Mouse (Mus musculus): ENCODE data around the gene Gpat2. TPM values are rescaled to one million over a fixed set of nuclear protein-coding genes. Genes with fewer than 3 reads are reported as not detected.

Gene Gpat2
- polyA plus RNA-seq, 1 experiment from 2014 or later, result 0.12 TPM

- Histone ChIP-seq H3K27me3 (replicated peaks; ENCODE audit: low read depth, poor library complexity, severe bottlenecking) (no peaks in the 10 kb centered on the region), H3K27ac (replicated peaks) (no peak overlapping the region), H3K4me3 (no peak overlapping the region), H3K9me3 (no peaks in the 10 kb centered on the region), H3K36me3 (replicated peaks) (no peaks in the 10 kb centered on the region), H3K4me1 (peaks cover 18% of the 10 kb centered on the region)
- DNase-seq (ENCODE audit: low spot score), result no peak
- WGBS, result 86% methylated on average over 7 of the region's 7 CpGs
Measured at GRCm38 (mm10) chr2:127398738-127399137, 26.3 kb upstream of the Gpat2 start.

- no peak for DNase-seq (ENCODE audit: low spot score)
- Histone ChIP-seq H3K9me3 (no peaks in the 10 kb centered on the region), H3K36me3 (replicated peaks) (no peaks in the 10 kb centered on the region), H3K4me3 (no peak overlapping the region), H3K27me3 (replicated peaks; ENCODE audit: low read depth, poor library complexity, severe bottlenecking) (no peaks in the 10 kb centered on the region), H3K4me1 (no peaks in the 10 kb centered on the region; the same call in 1 of the 2 replicates), H3K27ac (replicated peaks) (no peak overlapping the region)
- WGBS, result 87% methylated on average over 6 of the region's 6 CpGs
Measured at GRCm38 (mm10) chr2:127411126-127411525, 13.9 kb upstream of the Gpat2 start.

DNA sequence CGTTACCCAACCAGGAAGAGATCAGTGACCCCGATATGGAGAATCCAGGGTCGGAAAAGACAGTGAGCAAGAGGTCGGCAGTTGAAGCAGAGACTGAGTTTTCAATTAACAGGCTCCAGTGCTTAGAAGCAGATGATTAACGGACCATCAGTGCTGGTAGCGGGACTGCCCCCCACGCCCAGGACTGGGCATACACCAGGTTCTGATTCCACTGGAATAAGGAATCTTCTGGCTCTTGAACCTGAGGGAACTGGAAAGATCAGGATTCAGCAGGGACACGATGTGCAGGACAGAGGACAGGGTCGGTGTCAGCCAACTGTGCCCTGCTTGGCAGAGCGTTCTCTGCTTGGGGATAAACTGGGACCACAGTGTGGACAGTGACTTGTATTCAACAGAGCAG lies 9.2 kb upstream of the Gpat2 start:
- 77% methylated on average over 10 of the region's 10 CpGs for WGBS

DNA sequence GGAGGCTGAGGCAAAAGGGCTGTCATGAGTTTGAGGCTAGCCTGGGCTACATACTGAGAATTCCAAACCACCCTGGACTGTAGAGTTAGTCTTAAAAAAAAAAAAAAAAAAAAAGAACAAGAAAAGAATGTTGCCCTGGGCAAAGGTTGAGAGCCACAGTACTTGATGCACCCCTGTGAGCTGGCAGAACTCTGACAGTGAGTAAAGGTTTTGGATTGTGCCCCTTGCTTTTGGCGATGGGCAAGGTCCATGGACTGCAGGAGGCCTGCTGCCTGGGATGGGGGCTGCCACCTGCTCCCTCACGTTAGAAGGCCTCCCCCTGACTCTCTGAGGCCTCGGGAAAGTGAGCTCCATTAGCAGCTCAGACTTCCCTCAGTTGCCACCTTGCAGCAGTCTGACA lies 8.3 kb upstream of the Gpat2 start:
- Histone ChIP-seq H3K27ac (replicated peaks) (no peak overlapping the region), H3K36me3 (replicated peaks) (no peaks in the 10 kb centered on the region), H3K4me1 (peaks cover 9% of the 10 kb centered on the region; the same call in 1 of the 2 replicates), H3K9me3 (no peaks in the 10 kb centered on the region), H3K27me3 (replicated peaks; ENCODE audit: low read depth, poor library complexity, severe bottlenecking) (no peaks in the 10 kb centered on the region), H3K4me3 (no peak overlapping the region)
- WGBS, result 53% methylated on average over 3 of the region's 3 CpGs
- DNase-seq (ENCODE audit: low spot score), result no peak

More for the DNA sequence above, 9.2 kb upstream of the Gpat2 start:
- H3K4me3 ChIP-seq, result no peak overlapping the region
- H3K4me1 ChIP-seq, result peaks cover 9% of the 10 kb centered on the region; the same call in 1 of the 2 replicates
- no peaks in the 10 kb centered on the region for H3K36me3 ChIP-seq (replicated peaks)
- no peak for DNase-seq (ENCODE audit: low spot score)
- no peak overlapping the region for H3K27ac ChIP-seq (replicated peaks)
- no peaks in the 10 kb centered on the region for H3K9me3 ChIP-seq
- H3K27me3 ChIP-seq (replicated peaks; ENCODE audit: low read depth, poor library complexity, severe bottlenecking), result no peaks in the 10 kb centered on the region

- H3K36me3 ChIP-seq (replicated peaks), result no peaks in the 10 kb centered on the region
- H3K27me3 ChIP-seq (replicated peaks; ENCODE audit: low read depth, poor library complexity, severe bottlenecking), result no peaks in the 10 kb centered on the region
- no peak overlapping the region for H3K4me3 ChIP-seq
- H3K4me1 ChIP-seq, result peaks cover 9% of the 10 kb centered on the region; the same call in 1 of the 2 replicates
- no peaks in the 10 kb centered on the region for H3K9me3 ChIP-seq
- no peak overlapping the region for H3K27ac ChIP-seq (replicated peaks)
- 75% methylated on average over 10 of the region's 10 CpGs for WGBS
- no peak for DNase-seq (ENCODE audit: low spot score)
Measured at GRCm38 (mm10) chr2:127418266-127418970, 6.6 kb upstream of the Gpat2 start.

DNA sequence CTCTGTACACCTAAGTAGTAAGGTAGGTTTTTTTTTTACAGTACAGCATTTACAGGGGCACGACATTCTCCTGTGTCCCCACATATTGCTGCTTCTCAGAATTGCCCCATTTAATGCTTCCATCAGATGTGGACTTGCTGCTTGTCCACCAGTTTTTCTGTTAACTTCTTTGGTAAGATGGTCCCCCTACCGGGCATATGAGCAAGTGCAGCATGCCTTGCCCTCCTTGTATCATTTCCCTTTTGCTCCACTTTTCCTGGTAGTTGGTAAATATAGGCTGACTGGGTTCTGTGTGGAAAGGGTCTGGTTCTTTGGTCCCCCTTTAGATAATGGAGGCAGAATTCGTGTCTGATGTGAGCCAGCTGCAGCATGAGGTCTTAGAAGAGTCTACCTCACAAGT lies 5.2 kb downstream of the Gpat2 start:
- Histone ChIP-seq H3K4me1 (no peaks in the 10 kb centered on the region), H3K27ac (replicated peaks) (no peak overlapping the region), H3K9me3 (no peaks in the 10 kb centered on the region), H3K36me3 (replicated peaks) (peaks cover 24% of the 10 kb centered on the region), H3K4me3 (no peak overlapping the region), H3K27me3 (replicated peaks; ENCODE audit: low read depth, poor library complexity, severe bottlenecking) (no peaks in the 10 kb centered on the region)
- WGBS, result 23% methylated on average over 3 of the region's 3 CpGs
- DNase-seq (ENCODE audit: low spot score), result peak; percentile 27

DNA sequence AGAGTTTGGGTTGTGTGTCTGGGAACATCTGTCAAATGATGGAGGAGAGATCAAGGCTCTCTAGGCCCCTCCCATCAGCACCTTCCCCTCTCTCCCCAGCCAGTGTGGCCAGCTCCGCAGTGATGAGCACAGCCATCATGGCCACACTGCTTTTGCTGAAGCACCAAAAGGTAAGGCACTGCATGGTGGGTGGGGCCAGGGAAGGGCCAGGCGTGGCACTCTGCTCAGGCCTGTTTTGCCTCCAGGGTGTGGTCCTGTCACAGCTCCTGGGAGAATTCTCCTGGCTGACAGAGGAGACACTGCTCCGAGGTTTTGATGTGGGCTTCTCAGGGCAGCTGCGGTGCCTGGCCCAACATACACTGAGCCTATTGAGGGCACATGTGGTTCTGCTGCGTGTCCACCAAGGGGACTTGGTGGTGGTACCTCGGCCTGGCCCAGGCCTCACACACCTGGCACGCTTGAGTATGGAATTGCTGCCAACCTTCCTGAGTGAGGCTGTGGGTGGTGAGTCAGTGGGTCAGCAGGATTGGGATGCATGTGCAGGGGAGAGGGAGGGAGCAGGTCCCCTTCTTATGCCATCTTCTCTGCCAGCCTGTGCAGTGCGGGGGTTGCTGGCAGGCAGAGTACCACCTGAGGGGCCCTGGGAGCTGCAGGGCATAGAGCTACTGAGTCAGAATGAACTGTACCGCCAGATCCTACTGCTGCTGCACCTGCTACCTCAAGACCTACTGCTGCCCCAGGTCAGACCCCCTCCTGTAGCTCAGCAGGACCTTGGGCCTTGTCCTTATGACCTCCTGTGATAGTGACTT lies 8.7 kb downstream of the Gpat2 start:
- Histone ChIP-seq H3K27me3 (replicated peaks; ENCODE audit: low read depth, poor library complexity, severe bottlenecking) (no peaks in the 10 kb centered on the region), H3K27ac (replicated peaks) (no peak overlapping the region), H3K9me3 (no peaks in the 10 kb centered on the region), H3K4me1 (no peaks in the 10 kb centered on the region), H3K36me3 (replicated peaks) (peaks cover 55% of the 10 kb centered on the region), H3K4me3 (no peak overlapping the region)
- DNase-seq (ENCODE audit: low spot score), result no peak
- WGBS, result 86% methylated on average over 9 of the region's 9 CpGs

- Histone ChIP-seq H3K27me3 (replicated peaks; ENCODE audit: low read depth, poor library complexity, severe bottlenecking) (no peaks in the 10 kb centered on the region), H3K4me1 (no peaks in the 10 kb centered on the region), H3K36me3 (replicated peaks) (peaks cover 67% of the 10 kb centered on the region), H3K9me3 (no peaks in the 10 kb centered on the region), H3K4me3 (no peak overlapping the region), H3K27ac (replicated peaks) (no peak overlapping the region)
- DNase-seq (ENCODE audit: low spot score), result peak; percentile 69
- WGBS, result 41% methylated on average over 2 of the region's 2 CpGs
Measured at GRCm38 (mm10) chr2:127435135-127435534, 10.1 kb downstream of the Gpat2 start.

DNA sequence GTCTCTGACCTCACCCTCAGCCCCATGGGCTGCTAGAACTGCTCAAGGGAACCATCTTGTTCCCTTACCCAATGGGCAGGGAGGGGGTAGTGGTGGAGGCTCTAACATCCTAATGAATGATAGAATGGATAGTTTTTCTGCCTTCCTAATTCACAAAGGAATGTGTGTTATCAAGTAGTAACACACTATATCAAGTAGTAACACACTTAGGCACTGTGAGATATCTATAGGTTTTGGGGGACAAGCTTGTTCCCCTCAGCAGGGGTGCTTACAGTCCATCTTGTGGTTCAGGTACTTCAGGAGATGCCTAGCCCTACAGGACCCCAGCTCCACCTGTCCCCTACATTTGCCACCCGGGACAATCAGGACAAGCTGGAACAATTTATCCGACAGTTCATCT lies 10.6 kb downstream of the Gpat2 start:
- no peak overlapping the region for H3K27ac ChIP-seq (replicated peaks)
- no peak overlapping the region for H3K4me3 ChIP-seq
- H3K36me3 ChIP-seq (replicated peaks), result peaks cover 71% of the 10 kb centered on the region
- H3K4me1 ChIP-seq, result no peaks in the 10 kb centered on the region
- no peaks in the 10 kb centered on the region for H3K9me3 ChIP-seq
- 90% methylated on average over 2 of the region's 2 CpGs for WGBS
- H3K27me3 ChIP-seq (replicated peaks; ENCODE audit: low read depth, poor library complexity, severe bottlenecking), result no peaks in the 10 kb centered on the region
- no peak for DNase-seq (ENCODE audit: low spot score)

DNA sequence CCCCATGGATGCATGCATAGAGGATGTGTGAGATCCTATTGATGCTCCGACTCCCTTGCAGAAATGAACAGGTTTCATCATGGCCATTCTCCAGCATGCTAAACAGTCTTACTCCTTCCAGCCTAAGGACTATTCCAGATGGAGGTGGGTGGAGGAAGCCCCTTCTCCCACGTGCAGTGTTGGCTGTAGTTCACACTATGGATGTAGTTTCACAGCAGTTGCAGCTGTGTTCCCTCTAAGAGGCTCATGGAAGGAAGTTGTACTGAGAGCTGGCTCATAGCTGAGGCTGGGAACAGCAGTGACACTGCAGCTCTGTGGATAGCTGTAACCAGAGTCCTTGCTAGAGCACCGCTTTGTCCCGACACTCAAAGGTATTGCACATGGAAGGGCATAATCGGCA lies 12.7 kb downstream of the Gpat2 start:
- 92% methylated on average over 5 of the region's 5 CpGs for WGBS
- Histone ChIP-seq H3K4me3 (no peak overlapping the region), H3K36me3 (replicated peaks) (peaks cover 68% of the 10 kb centered on the region), H3K4me1 (no peaks in the 10 kb centered on the region), H3K27me3 (replicated peaks; ENCODE audit: low read depth, poor library complexity, severe bottlenecking) (no peaks in the 10 kb centered on the region), H3K27ac (replicated peaks) (no peak overlapping the region), H3K9me3 (no peaks in the 10 kb centered on the region)
- no peak for DNase-seq (ENCODE audit: low spot score)

DNA sequence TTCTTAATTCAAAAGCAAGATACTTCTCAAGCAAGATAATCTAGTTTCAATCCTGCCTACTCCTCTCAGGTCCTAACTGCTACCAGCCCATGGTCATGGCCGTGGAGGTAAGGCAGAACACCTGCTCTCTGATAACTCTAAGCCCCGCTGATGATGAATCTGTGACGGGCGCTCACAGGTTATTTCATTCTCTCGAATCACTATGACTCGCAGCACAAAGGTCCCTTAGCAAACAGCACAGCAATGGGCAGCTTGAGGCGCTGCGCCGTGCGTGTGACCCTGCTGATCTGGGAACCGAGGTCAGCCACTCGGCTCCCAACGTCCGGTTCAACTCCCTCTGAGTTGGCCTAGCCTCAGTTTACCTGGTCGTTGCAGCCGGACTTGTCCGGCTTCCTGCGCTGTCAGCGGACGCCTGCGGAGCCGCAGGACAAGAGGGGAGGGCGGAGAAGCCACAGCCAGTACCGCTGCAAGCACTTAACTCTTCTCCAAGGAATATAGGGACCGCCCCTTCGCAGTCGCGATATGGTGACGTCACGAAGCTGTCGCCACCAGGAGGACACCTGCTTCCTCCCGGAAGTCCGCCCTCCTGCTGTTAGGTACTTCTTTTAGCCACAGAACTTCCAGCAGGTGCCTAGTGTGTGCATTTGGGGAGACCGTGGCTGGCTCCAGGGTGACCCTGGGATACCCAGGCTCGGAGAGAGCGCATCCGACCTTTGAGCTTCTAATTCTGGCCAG lies 19.2 kb downstream of the Gpat2 start, which contains the start of gene Fahd2a:
Fahd2a (minus strand) TSS at position 511 of the 735 bp plus-strand sequence.
- peaks cover 10% of the 10 kb centered on the region for H3K36me3 ChIP-seq (replicated peaks)
- no peaks in the 10 kb centered on the region for H3K9me3 ChIP-seq
- peaks cover 2% of the 10 kb centered on the region for H3K27me3 ChIP-seq (replicated peaks; ENCODE audit: low read depth, poor library complexity, severe bottlenecking)
- 4% methylated on average over 37 of the region's 37 CpGs for WGBS
- DNase-seq (ENCODE audit: low spot score), result peak; percentile 89
- H3K27ac ChIP-seq (replicated peaks), result peak within 1 kb of the TSS; percentile 85
- peak within 1 kb of the TSS; percentile 84 for H3K4me3 ChIP-seq
- peaks cover 19% of the 10 kb centered on the region for H3K4me1 ChIP-seq

DNA sequence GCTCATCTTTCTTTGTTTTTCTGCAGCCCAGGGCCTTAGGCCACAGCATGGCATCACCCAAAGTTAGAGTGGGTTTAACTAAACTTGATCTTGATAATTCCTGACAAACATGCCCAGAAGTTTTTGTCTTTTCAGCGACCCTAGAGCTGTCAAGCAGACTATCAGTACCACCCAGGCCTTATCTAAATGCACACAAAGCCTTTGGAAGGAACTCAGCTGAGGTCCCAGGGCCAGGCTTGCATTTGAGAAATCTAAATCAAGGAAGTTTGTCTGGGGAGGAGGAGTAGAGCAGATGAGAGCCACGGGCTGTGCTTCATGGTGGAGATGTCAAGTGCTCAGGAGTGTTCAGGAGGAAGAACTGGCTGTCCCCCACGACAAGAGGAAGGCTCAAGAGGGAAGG lies 21.8 kb downstream of the Gpat2 start:
- H3K4me3 ChIP-seq, result no peak overlapping the region
- 51% methylated on average over 3 of the region's 3 CpGs for WGBS

More for the DNA sequence above, 21.8 kb downstream of the Gpat2 start:
- H3K27ac ChIP-seq (replicated peaks), result no peak overlapping the region
- H3K4me1 ChIP-seq, result peaks cover 30% of the 10 kb centered on the region
- no peak for DNase-seq (ENCODE audit: low spot score)
- H3K36me3 ChIP-seq (replicated peaks), result no peaks in the 10 kb centered on the region
- H3K9me3 ChIP-seq, result no peaks in the 10 kb centered on the region
- peaks cover 23% of the 10 kb centered on the region for H3K27me3 ChIP-seq (replicated peaks; ENCODE audit: low read depth, poor library complexity, severe bottlenecking)
